Mouse (Mus musculus) ES-Bruce4 (cell line): ENCODE results near the gene 5730522E02Rik. TPM values are rescaled to one million over a fixed set of nuclear protein-coding genes. Genes with fewer than 3 reads are reported as not detected.

Source experiments
- H3K27ac ChIP-seq: 2 replicates; pipeline ENCODE4 v1.5.1; 2012; ENCODE audit warnings: low read length, inconsistent platforms; ENCODE audit not compliant: insufficient read depth
- H3K27me3 ChIP-seq: 2 replicates; pipeline ENCODE4 v1.6.1; 2012; ENCODE audit warnings: mild to moderate bottlenecking, low read length, inconsistent platforms; ENCODE audit not compliant: control insufficient read depth, poor library complexity, insufficient read depth, severe bottlenecking
- H3K36me3 ChIP-seq: 2 replicates; pipeline ENCODE4 v1.6.1; 2012; ENCODE audit warnings: inconsistent platforms, mild to moderate bottlenecking, low read length, moderate library complexity; ENCODE audit not compliant: control insufficient read depth, poor library complexity, insufficient read depth, severe bottlenecking
- H3K4me1 ChIP-seq: one replicate; pipeline ENCODE4 v1.8.1; 2011; ENCODE audit warnings: low read length; ENCODE audit not compliant: control insufficient read depth, insufficient read depth
- H3K4me3 ChIP-seq: 2 replicates; pipeline ENCODE4 v1.5.1; 2011; ENCODE audit warnings: low read depth, mild to moderate bottlenecking, low read length
- H3K9ac ChIP-seq: 2 replicates; pipeline ENCODE4 v1.6.1; 2012; ENCODE audit warnings: low read depth, mild to moderate bottlenecking, inconsistent platforms; ENCODE audit not compliant: poor library complexity, severe bottlenecking
- H3K9me3 ChIP-seq: replicated peaks from 2 replicates; pipeline ENCODE4 v1.6.1; 2012; ENCODE audit warnings: mild to moderate bottlenecking, low read length, inconsistent platforms; ENCODE audit not compliant: control insufficient read depth, poor library complexity, insufficient read depth, severe bottlenecking
- CTCF ChIP-seq: IDR thresholded peaks from one replicate; pipeline ENCODE4 v1.8.1; 2011; ENCODE audit warnings: low read depth, low read length
- EP300 ChIP-seq: IDR thresholded peaks from 2 replicates; pipeline ENCODE4 v1.6.1; 2011; ENCODE audit warnings: low read depth, low read length; ENCODE audit not compliant: insufficient read depth
- POLR2A ChIP-seq: IDR thresholded peaks from one replicate; pipeline ENCODE4 v1.8.1; 2011; ENCODE audit warnings: low read length; ENCODE audit not compliant: insufficient read depth
- polyA plus RNA-seq: library from polyadenylated mRNA; stranded (reverse); fragments of >200 nt; gene quantifications from 2 replicates; pipeline ENCODE4 v1.2.4, GENCODE M21; 2011; ENCODE audit warnings: low read depth; ENCODE audit not compliant: missing spikeins, insufficient read depth, insufficient read length

The 5730522E02Rik gene
- polyA plus RNA-seq, 1 experiment = not detected

GRCm38 (mm10) chr11:25715447-25716321 lies 494.9 kb downstream of the 5730522E02Rik start:
- no peaks in the 10 kb centered on the region for H3K4me1 ChIP-seq
- H3K36me3 ChIP-seq = no peaks in the 10 kb centered on the region
- TF ChIP-seq EP300 (no peak), CTCF (no peak), POLR2A (no peak)
- no peak overlapping the region for H3K9ac ChIP-seq
- H3K4me3 ChIP-seq = no peak overlapping the region
- no peaks in the 10 kb centered on the region for H3K27me3 ChIP-seq
- no peaks in the 10 kb centered on the region for H3K9me3 ChIP-seq
- H3K27ac ChIP-seq = no peak overlapping the region

- TF ChIP-seq EP300 = no peak
- no peak for TF ChIP-seq POLR2A
- TF ChIP-seq CTCF = no peak
- Histone ChIP-seq H3K4me3 (no peak overlapping the region), H3K9ac (no peak overlapping the region), H3K9me3 (no peaks in the 10 kb centered on the region), H3K27ac (no peak overlapping the region), H3K27me3 (no peaks in the 10 kb centered on the region), H3K4me1 (no peaks in the 10 kb centered on the region), H3K36me3 (no peaks in the 10 kb centered on the region)
These were observed 500.0 kb downstream of the 5730522E02Rik start for GRCm38 (mm10) chr11:25710559-25710958.

- TF ChIP-seq CTCF (no peak), POLR2A (no peak), EP300 (no peak)
- Histone ChIP-seq H3K4me1 (no peaks in the 10 kb centered on the region), H3K9ac (no peak overlapping the region), H3K27me3 (no peaks in the 10 kb centered on the region), H3K36me3 (no peaks in the 10 kb centered on the region), H3K4me3 (no peak overlapping the region), H3K9me3 (no peaks in the 10 kb centered on the region), H3K27ac (no peak overlapping the region)
These were observed 500.7 kb downstream of the 5730522E02Rik start for GRCm38 (mm10) chr11:25709892-25710291.

- H3K9ac ChIP-seq = no peak overlapping the region
- TF ChIP-seq CTCF = no peak
- no peak for TF ChIP-seq EP300
- TF ChIP-seq POLR2A = no peak
- H3K27ac ChIP-seq = no peak overlapping the region
- no peaks in the 10 kb centered on the region for H3K9me3 ChIP-seq
- H3K4me1 ChIP-seq = no peaks in the 10 kb centered on the region
- no peak overlapping the region for H3K4me3 ChIP-seq
- no peaks in the 10 kb centered on the region for H3K27me3 ChIP-seq
- H3K36me3 ChIP-seq = no peaks in the 10 kb centered on the region
These were observed 506.0 kb downstream of the 5730522E02Rik start for GRCm38 (mm10) chr11:25704332-25705168.

- H3K9ac ChIP-seq = no peak overlapping the region
- H3K36me3 ChIP-seq = no peaks in the 10 kb centered on the region
- no peak overlapping the region for H3K27ac ChIP-seq
- no peaks in the 10 kb centered on the region for H3K4me1 ChIP-seq
- H3K27me3 ChIP-seq = no peaks in the 10 kb centered on the region
- no peak overlapping the region for H3K4me3 ChIP-seq
- no peaks in the 10 kb centered on the region for H3K9me3 ChIP-seq
- TF ChIP-seq CTCF (no peak), POLR2A (no peak), EP300 (no peak)
These were observed 507.8 kb downstream of the 5730522E02Rik start for GRCm38 (mm10) chr11:25702791-25703190.

GRCm38 (mm10) chr11:25697508-25698193 lies 512.9 kb downstream of the 5730522E02Rik start:
- Histone ChIP-seq H3K27me3 (no peaks in the 10 kb centered on the region), H3K4me1 (no peaks in the 10 kb centered on the region), H3K36me3 (no peaks in the 10 kb centered on the region), H3K9ac (no peak overlapping the region), H3K27ac (no peak overlapping the region), H3K4me3 (no peak overlapping the region), H3K9me3 (no peaks in the 10 kb centered on the region)
- TF ChIP-seq POLR2A = no peak
- no peak for TF ChIP-seq EP300
- no peak for TF ChIP-seq CTCF
